18 mouse cellular contexts compared by ENCODE assay signal in the genomic region with DNA sequence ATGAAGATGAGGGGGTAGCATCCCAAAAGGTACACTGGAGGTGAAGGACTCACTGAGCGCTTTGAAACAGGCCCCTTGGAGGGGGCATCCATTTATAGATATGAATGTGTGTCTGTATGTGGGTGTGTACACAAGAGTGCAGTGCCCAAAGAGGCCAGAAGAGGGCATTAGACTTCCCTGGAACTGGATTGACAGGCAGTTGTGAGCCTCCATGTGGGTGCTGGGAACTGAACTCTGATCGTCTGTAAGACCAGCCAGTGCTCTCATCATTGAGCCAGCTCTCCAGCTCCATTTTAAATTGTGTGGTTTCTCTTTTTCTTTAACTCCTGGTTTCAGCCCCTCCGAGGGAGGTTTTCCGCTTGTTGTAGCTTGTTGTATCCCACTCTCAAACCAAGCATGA.
DNase-seq lines count a peak whose midpoint lies in the region; ATAC-seq and TF ChIP-seq lines count a peak whose summit lies in the region.
"Had no signal": no experiment of that assay in that cellular context is flagged by ENCODE, and none has a peak within 500 bp of the region (broad histone marks: within the 10 kb centered on the region; RNA-seq: fewer than 3 reads in every experiment).

No protein-coding gene starts in this region.

- TF ChIP-seq CTCF in lung, postnatal 0 days (IDR thresholded peaks at IDR 0.05) = peak; percentile 19; the same call in 1 of the 2 replicates
- TF ChIP-seq CTCF in stomach, postnatal 0 days (IDR thresholded peaks at IDR 0.05; ENCODE audit: low read depth) = peak; percentile 5; the same call in 1 of the 2 replicates

- no peak overlapping the region for H3K9ac ChIP-seq in lung, postnatal 0 days (replicated peaks; ENCODE audit: low read depth)
- no peak overlapping the region for H3K9ac ChIP-seq in stomach, postnatal 0 days (ENCODE audit: low read length)
- no peak overlapping the region for H3K9ac ChIP-seq in hindbrain, embryonic 12.5 days
- H3K9ac ChIP-seq: forebrain, embryonic 13.5 days; hindbrain, embryonic 13.5 days; liver, embryonic 14.5 days had no signal

- H3K27me3 ChIP-seq in lung, postnatal 0 days (replicated peaks; ENCODE audit: insufficient read depth, low read length) = no peaks in the 10 kb centered on the region
- H3K27me3 ChIP-seq in stomach, postnatal 0 days (ENCODE audit: control insufficient read depth, insufficient read depth, low read length) = no peaks in the 10 kb centered on the region
- peaks cover 2% of the 10 kb centered on the region for H3K27me3 ChIP-seq in hindbrain, embryonic 12.5 days
- H3K27me3 ChIP-seq: forebrain, embryonic 13.5 days; hindbrain, embryonic 13.5 days had no signal

- H3K4me1 ChIP-seq in lung, postnatal 0 days (ENCODE audit: insufficient read depth, low read depth, low read length) = no peaks in the 10 kb centered on the region
- no peaks in the 10 kb centered on the region for H3K4me1 ChIP-seq in stomach, postnatal 0 days (replicated peaks; ENCODE audit: control insufficient read depth, insufficient read depth)
- H3K4me1 ChIP-seq in hindbrain, embryonic 12.5 days = no peaks in the 10 kb centered on the region
- H3K4me1 ChIP-seq: embryonic facial prominence, embryonic 10.5 days; forebrain, embryonic 13.5 days; hindbrain, embryonic 13.5 days had no signal

- H3K36me3 ChIP-seq in lung, postnatal 0 days (ENCODE audit: insufficient read depth, low read length) = no peaks in the 10 kb centered on the region
- H3K36me3 ChIP-seq in stomach, postnatal 0 days (ENCODE audit: control insufficient read depth, insufficient read depth, low read length) = no peaks in the 10 kb centered on the region
- no peaks in the 10 kb centered on the region for H3K36me3 ChIP-seq in hindbrain, embryonic 12.5 days
- H3K36me3 ChIP-seq: embryonic facial prominence, embryonic 10.5 days; G1E; hindbrain, embryonic 13.5 days had no signal

- intact Hi-C loops in heart, postnatal 14 days (cut with DNase I) = loop anchor here (5.0 kb wide), 1 partner anchor 88 kb away; no protein-coding TSS in a partner anchor

- peak; percentile 53 for DNase-seq in heart, adult 11 months
- no peak for DNase-seq in heart, postnatal 14 days
- DNase-seq in lung, postnatal 0 days (ENCODE audit: low spot score) = no peak
- no peak for DNase-seq in lung, postnatal 14 days
- peak; percentile 14 for DNase-seq in ES-CJ7 (ENCODE audit: low read depth, low spot score)
- peak; percentile 9 for DNase-seq in stomach, postnatal 0 days (ENCODE audit: low spot score)
- no peak for DNase-seq in frontal cortex, adult 2 months (ENCODE audit: extremely low spot score in 1 of 2, low spot score in 1 of 2)
- DNase-seq: cerebellum, adult 2 months; kidney, adult 9 months; midbrain, embryonic 14.5 days; right cerebral cortex, postnatal 25 days had no signal

- no peak for ATAC-seq in lung, postnatal 0 days
- ATAC-seq in stomach, postnatal 0 days (ENCODE audit: low FRiP score, low TSS enrichment) = no peak
- no peak for ATAC-seq in hindbrain, embryonic 12.5 days (ENCODE audit: low FRiP score)
- ATAC-seq: forebrain, embryonic 13.5 days had no signal

- no peaks in the 10 kb centered on the region for H3K9me3 ChIP-seq in lung, postnatal 0 days (ENCODE audit: low read length)
- H3K9me3 ChIP-seq in stomach, postnatal 0 days (ENCODE audit: control insufficient read depth, low read length) = no peaks in the 10 kb centered on the region
- 0 out of 2 replicates have a peak, but pooled peaks cover 4% of the 10 kb centered on the region for H3K9me3 ChIP-seq in hindbrain, embryonic 12.5 days (replicated peaks)

- H3K4me3 ChIP-seq in lung, postnatal 0 days (ENCODE audit: low read depth, low read length) = no peak overlapping the region
- H3K4me3 ChIP-seq in stomach, postnatal 0 days (ENCODE audit: low read depth, low read length) = no peak overlapping the region
- H3K4me3 ChIP-seq in hindbrain, embryonic 12.5 days = no peak overlapping the region
- H3K4me3 ChIP-seq: embryonic facial prominence, embryonic 10.5 days; forebrain, embryonic 13.5 days; hindbrain, embryonic 13.5 days; myocyte had no signal

- H3K27ac ChIP-seq in lung, postnatal 0 days (ENCODE audit: low read length) = no peak overlapping the region
- H3K27ac ChIP-seq in stomach, postnatal 0 days (replicated peaks) = no peak overlapping the region
- no peak overlapping the region for H3K27ac ChIP-seq in hindbrain, embryonic 12.5 days
- H3K27ac ChIP-seq: embryonic facial prominence, embryonic 10.5 days; forebrain, embryonic 13.5 days; hindbrain, embryonic 13.5 days; liver, embryonic 14.5 days had no signal

- WGBS in lung, postnatal 0 days = 94% methylated on average over 4 of the region's 4 CpGs
- WGBS in stomach, postnatal 0 days = 100% methylated on average over 4 of the region's 4 CpGs
- WGBS in hindbrain, embryonic 12.5 days = 97% methylated on average over 4 of the region's 4 CpGs

- TF ChIP-seq EP300 in lung, postnatal 0 days (IDR thresholded peaks at IDR 0.05) = no peak
- TF ChIP-seq EP300 in stomach, postnatal 0 days (optimal IDR thresholded peaks at IDR 0.05) = no peak

- no peak overlapping the region for H3K4me2 ChIP-seq in lung, postnatal 0 days (replicated peaks; ENCODE audit: low read depth, low read length)
- no peak overlapping the region for H3K4me2 ChIP-seq in stomach, postnatal 0 days (replicated peaks; ENCODE audit: low read depth)
- no peak overlapping the region for H3K4me2 ChIP-seq in hindbrain, embryonic 12.5 days (replicated peaks)
- H3K4me2 ChIP-seq: forebrain, embryonic 13.5 days; hindbrain, embryonic 13.5 days had no signal

Comparison
In these comparisons a context has a peak if more than half of its experiments do, and no peak if none do; other contexts are left out.
1. DNase-seq: peak in heart, adult 11 months (single experiment), ES-CJ7 (single experiment) and stomach, postnatal 0 days (single experiment); none in heart, postnatal 14 days (0 of 2), lung, postnatal 0 days (single experiment), lung, postnatal 14 days (single experiment) and frontal cortex, adult 2 months (0 of 2).